Comparison of ENCODE assay signal across 27 mouse cellular contexts in genomic region chr6:81611980-81612379, GRCm38 (mm10).
A peak's percentile ranks its signal among the peaks of the same experiment; 100 is the strongest.
DNase-seq lines count a peak whose midpoint lies in the region; ATAC-seq and TF ChIP-seq lines count a peak whose summit lies in the region.
"Had no signal": no experiment of that assay in that cellular context is flagged by ENCODE, and none has a peak within 500 bp of the region (broad histone marks: within the 10 kb centered on the region; RNA-seq: fewer than 3 reads in every experiment).

No protein-coding gene starts in this region.

- H3K27me3 ChIP-seq in kidney, adult 2 months (replicated peaks; ENCODE audit: control insufficient read depth, insufficient read depth, low read length), result no peaks in the 10 kb centered on the region
- H3K27me3 ChIP-seq in kidney, embryonic 14.5 days (ENCODE audit: control insufficient read depth, insufficient read depth, low read length), result no peaks in the 10 kb centered on the region
- H3K27me3 ChIP-seq in kidney, embryonic 16.5 days (ENCODE audit: insufficient read depth, low read length), result no peaks in the 10 kb centered on the region
- H3K27me3 ChIP-seq in lung, embryonic 16.5 days (ENCODE audit: control insufficient read depth, insufficient read depth, low read depth, low read length), result no peaks in the 10 kb centered on the region
- H3K27me3 ChIP-seq: CH12.LX; forebrain, embryonic 13.5 days; heart, embryonic 15.5 days; hindbrain, embryonic 13.5 days had no signal

- no peak overlapping the region for H3K27ac ChIP-seq in kidney, adult 2 months (ENCODE audit: insufficient read depth, low read depth, low read length)
- H3K27ac ChIP-seq in kidney, embryonic 14.5 days (ENCODE audit: low read depth, low read length), result no peak overlapping the region
- no peak overlapping the region for H3K27ac ChIP-seq in kidney, embryonic 16.5 days (ENCODE audit: low read length)
- peak overlapping the region; percentile 16; the same call in 1 of the 2 replicates for H3K27ac ChIP-seq in lung, embryonic 16.5 days (ENCODE audit: low read length)
- H3K27ac ChIP-seq: forebrain, embryonic 10.5 days; forebrain, embryonic 13.5 days; heart, embryonic 15.5 days; hindbrain, embryonic 10.5 days; hindbrain, embryonic 13.5 days had no signal

- no peak for TF ChIP-seq CTCF in kidney, adult 2 months (conservative IDR thresholded peaks at IDR 0.05; ENCODE audit: insufficient read depth, insufficient read length, low read depth, low read length)

- ATAC-seq in kidney, embryonic 14.5 days (ENCODE audit: low FRiP score, low TSS enrichment), result no peak
- ATAC-seq in kidney, embryonic 16.5 days (ENCODE audit: low FRiP score, low TSS enrichment), result peak; percentile 59
- ATAC-seq in lung, embryonic 16.5 days (ENCODE audit: low read depth), result no peak
- ATAC-seq: forebrain, embryonic 13.5 days; forebrain, embryonic 16.5 days; hindbrain, embryonic 16.5 days; Patski had no signal

- WGBS in kidney, adult 2 months, result 58% methylated on average over 6 of the region's 6 CpGs
- 88% methylated on average over 6 of the region's 6 CpGs for WGBS in kidney, embryonic 14.5 days
- 67% methylated on average over 6 of the region's 6 CpGs for WGBS in kidney, embryonic 16.5 days
- 75% methylated on average over 6 of the region's 6 CpGs for WGBS in lung, embryonic 16.5 days

- H3K9ac ChIP-seq in kidney, embryonic 14.5 days (ENCODE audit: low read depth, low read length), result no peak overlapping the region
- no peak overlapping the region for H3K9ac ChIP-seq in kidney, embryonic 16.5 days (replicated peaks; ENCODE audit: low read length)
- H3K9ac ChIP-seq in lung, embryonic 16.5 days (ENCODE audit: low read length), result no peak overlapping the region
- H3K9ac ChIP-seq: forebrain, embryonic 13.5 days; heart, embryonic 15.5 days; hindbrain, embryonic 13.5 days had no signal

- peaks cover 3% of the 10 kb centered on the region; the same call in 1 of the 2 replicates for H3K4me1 ChIP-seq in kidney, adult 2 months (ENCODE audit: control insufficient read depth, insufficient read depth, low read length)
- no peaks in the 10 kb centered on the region for H3K4me1 ChIP-seq in kidney, embryonic 14.5 days (ENCODE audit: control insufficient read depth, insufficient read depth, low read length)
- no peaks in the 10 kb centered on the region for H3K4me1 ChIP-seq in kidney, embryonic 16.5 days (ENCODE audit: insufficient read depth, low read length)
- H3K4me1 ChIP-seq in lung, embryonic 16.5 days (replicated peaks; ENCODE audit: control insufficient read depth, insufficient read depth, low read length), result no peaks in the 10 kb centered on the region
- H3K4me1 ChIP-seq: forebrain, embryonic 10.5 days; forebrain, embryonic 13.5 days; hindbrain, embryonic 10.5 days; hindbrain, embryonic 13.5 days had no signal

- DNase-seq in kidney, adult 2 months, result peak; percentile 17
- DNase-seq in kidney, postnatal 14 days, result no peak
- no peak for DNase-seq in lung, postnatal 36 days
- DNase-seq: adrenal gland, postnatal 10 days; adrenal gland, postnatal 36 days; B cell, adult 2 months; cerebellum, adult 18-20 months; cerebellum, adult 9-10 months; cerebellum, postnatal 14 days; gastrocnemius, postnatal 10 days; gastrocnemius, postnatal 36 days; heart, postnatal 10 days; heart, postnatal 36 days had no signal

- no peaks in the 10 kb centered on the region for H3K36me3 ChIP-seq in kidney, adult 2 months (ENCODE audit: control insufficient read depth, insufficient read depth, low read length)
- no peaks in the 10 kb centered on the region for H3K36me3 ChIP-seq in kidney, embryonic 14.5 days (ENCODE audit: control insufficient read depth, insufficient read depth, low read length)
- H3K36me3 ChIP-seq in kidney, embryonic 16.5 days (ENCODE audit: insufficient read depth, low read length), result no peaks in the 10 kb centered on the region
- no peaks in the 10 kb centered on the region for H3K36me3 ChIP-seq in lung, embryonic 16.5 days (ENCODE audit: control insufficient read depth, insufficient read depth, low read length)
- H3K36me3 ChIP-seq: forebrain, embryonic 10.5 days; G1E; heart, embryonic 15.5 days; hindbrain, embryonic 10.5 days; hindbrain, embryonic 13.5 days had no signal

- H3K4me2 ChIP-seq in kidney, embryonic 14.5 days (replicated peaks; ENCODE audit: low read depth, low read length), result no peak overlapping the region
- H3K4me2 ChIP-seq in kidney, embryonic 16.5 days (replicated peaks; ENCODE audit: low read depth, low read length), result no peak overlapping the region
- no peak overlapping the region for H3K4me2 ChIP-seq in lung, embryonic 16.5 days (ENCODE audit: low read depth, low read length)
- H3K4me2 ChIP-seq: forebrain, embryonic 13.5 days; heart, embryonic 11.5 days; heart, embryonic 15.5 days; hindbrain, embryonic 13.5 days had no signal

- no peak for TF ChIP-seq POLR2A in kidney, adult 2 months (IDR thresholded peaks at IDR 0.05; ENCODE audit: low read depth, low read length)

- H3K4me3 ChIP-seq in kidney, adult 2 months (ENCODE audit: insufficient read depth, low read depth, low read length), result no peak overlapping the region
- H3K4me3 ChIP-seq in kidney, embryonic 14.5 days (ENCODE audit: low read length), result no peak overlapping the region
- no peak overlapping the region for H3K4me3 ChIP-seq in kidney, embryonic 16.5 days (ENCODE audit: low read length)
- no peak overlapping the region for H3K4me3 ChIP-seq in lung, embryonic 16.5 days (ENCODE audit: low read length)
- H3K4me3 ChIP-seq: forebrain, embryonic 10.5 days; forebrain, embryonic 13.5 days; heart, embryonic 15.5 days; hindbrain, embryonic 10.5 days; hindbrain, embryonic 13.5 days had no signal

- no peaks in the 10 kb centered on the region for H3K9me3 ChIP-seq in kidney, embryonic 14.5 days (ENCODE audit: control insufficient read depth, low read length)
- H3K9me3 ChIP-seq in kidney, embryonic 16.5 days (ENCODE audit: low read length), result no peaks in the 10 kb centered on the region
- no peaks in the 10 kb centered on the region for H3K9me3 ChIP-seq in lung, embryonic 16.5 days (ENCODE audit: control insufficient read depth, low read length)
- H3K9me3 ChIP-seq: forebrain, embryonic 10.5 days; forebrain, embryonic 13.5 days; heart, embryonic 15.5 days; hindbrain, embryonic 10.5 days; hindbrain, embryonic 13.5 days had no signal
